Mouse (Mus musculus) kidney, adult 2 months (tissue): ENCODE measurements around the gene Postn. TPM values are rescaled to one million over a fixed set of nuclear protein-coding genes. Genes with fewer than 3 reads are reported as not detected.

Experiments used
- DNase-seq: peaks from one replicate; pipeline ENCODE4 v3.0.0; 2021
- H3K27ac ChIP-seq: fragments of 200-500 bp; 2 replicates; pipeline ENCODE4 v1.5.1; 2012; ENCODE audit warnings: low read depth, low read length, control low read depth, inconsistent platforms; ENCODE audit not compliant: insufficient read depth
- H3K27me3 ChIP-seq: fragments of 200-500 bp; replicated peaks from 2 replicates; pipeline ENCODE4 v1.6.1; 2012; ENCODE audit warnings: mild to moderate bottlenecking, moderate library complexity, low read length, inconsistent platforms; ENCODE audit not compliant: control insufficient read depth, insufficient read depth
- H3K36me3 ChIP-seq: fragments of 200-500 bp; 2 replicates; pipeline ENCODE4 v1.6.1; 2012; ENCODE audit warnings: mild to moderate bottlenecking, moderate library complexity, low read length, inconsistent platforms; ENCODE audit not compliant: control insufficient read depth, insufficient read depth
- H3K4me1 ChIP-seq: fragments of 200-500 bp; 2 replicates; pipeline ENCODE4 v1.6.1; 2011; ENCODE audit warnings: low read length; ENCODE audit not compliant: control insufficient read depth, insufficient read depth
- H3K4me3 ChIP-seq: fragments of 200-500 bp; 2 replicates; pipeline ENCODE4 v1.5.1; 2011; ENCODE audit warnings: mild to moderate bottlenecking, low read depth, low read length, control low read depth; ENCODE audit not compliant: insufficient read depth
- CTCF ChIP-seq: fragments of 200-500 bp; conservative IDR thresholded peaks from 2 replicates; pipeline ENCODE4 v1.5.1; 2011; ENCODE audit warnings: low read depth, mild to moderate bottlenecking, control low read depth, low read length, moderate library complexity, mixed read lengths; ENCODE audit not compliant: insufficient read depth, insufficient read length
- POLR2A ChIP-seq: fragments of 200-500 bp; IDR thresholded peaks from one replicate; pipeline ENCODE4 v1.6.1; 2011; ENCODE audit warnings: low read depth, low read length, control low read depth
- WGBS: fragments of 180-500 bp; shearing (Covaris S2); methylation state at CpG from one replicate; pipeline ENCODE4 v1.1.7; 2018; 5-methylcytosine and 5-hydroxymethylcytosine counted together
- polyA plus RNA-seq: library from polyadenylated mRNA; depleted of rRNA; stranded (reverse); fragments of >200 nt; gene quantifications from 2 replicates; pipeline ENCODE4 v1.2.3, GENCODE M21; 2012; rRNA removed

The Postn gene
- polyA plus RNA-seq: 3.5 and 5.1 TPM in 2 replicates

- Histone ChIP-seq H3K27me3 (no peaks in the 10 kb centered on the region; the same call in 1 of the 2 replicates), H3K36me3 (no peaks in the 10 kb centered on the region), H3K4me1 (no peaks in the 10 kb centered on the region), H3K27ac (no peak within 1 kb of the TSS), H3K4me3 (no peak within 1 kb of the TSS)
- WGBS: 58% methylated on average over 6 of the region's 6 CpGs
- no peak for TF ChIP-seq POLR2A
- TF ChIP-seq CTCF: no peak
- DNase-seq: no peak
These were observed at the start of gene Postn for GRCm38 (mm10) chr3:54360897-54361296. Gene Postn, plus strand, starts transcription at chr3:54361109.

GRCm38 (mm10) chr3:54314055-54314454 is 46.9 kb upstream of the Postn start:
- H3K27me3 ChIP-seq: no peaks in the 10 kb centered on the region
- WGBS: 67% methylated on average over 2 of the region's 2 CpGs
- no peak for TF ChIP-seq CTCF
- no peak for TF ChIP-seq POLR2A
- no peak for DNase-seq
- H3K4me3 ChIP-seq: no peak overlapping the region
- no peak overlapping the region for H3K27ac ChIP-seq
- no peaks in the 10 kb centered on the region for H3K4me1 ChIP-seq
- no peaks in the 10 kb centered on the region for H3K36me3 ChIP-seq

GRCm38 (mm10) chr3:54352891-54353652 is 7.8 kb upstream of the Postn start:
- H3K4me1 ChIP-seq: no peaks in the 10 kb centered on the region
- TF ChIP-seq POLR2A (no peak), CTCF (peak; percentile 87)
- H3K27me3 ChIP-seq: no peaks in the 10 kb centered on the region
- DNase-seq: peak; percentile 63
- H3K27ac ChIP-seq: no peak overlapping the region
- WGBS: 28% methylated on average over 9 of the region's 9 CpGs
- no peaks in the 10 kb centered on the region for H3K36me3 ChIP-seq
- no peak overlapping the region for H3K4me3 ChIP-seq

- Histone ChIP-seq H3K27ac (no peak overlapping the region), H3K4me1 (no peaks in the 10 kb centered on the region), H3K36me3 (no peaks in the 10 kb centered on the region), H3K4me3 (no peak overlapping the region), H3K27me3 (no peaks in the 10 kb centered on the region; the same call in 1 of the 2 replicates)
- DNase-seq: no peak
- WGBS: 60% methylated on average over 3 of the region's 3 CpGs
- no peak for TF ChIP-seq CTCF
- TF ChIP-seq POLR2A: no peak
These were observed 3.3 kb upstream of the Postn start for GRCm38 (mm10) chr3:54357561-54357960.

GRCm38 (mm10) chr3:54358463-54359189 is 2.3 kb upstream of the Postn start:
- 13% methylated on average over 15 of the region's 15 CpGs for WGBS
- no peak overlapping the region for H3K4me3 ChIP-seq
- no peak overlapping the region for H3K27ac ChIP-seq
- no peaks in the 10 kb centered on the region; the same call in 1 of the 2 replicates for H3K27me3 ChIP-seq
- no peaks in the 10 kb centered on the region for H3K4me1 ChIP-seq
- TF ChIP-seq CTCF (no peak), POLR2A (no peak)
- no peaks in the 10 kb centered on the region for H3K36me3 ChIP-seq
- peak; percentile 24 for DNase-seq

- TF ChIP-seq POLR2A (no peak), CTCF (no peak)
- Histone ChIP-seq H3K36me3 (no peaks in the 10 kb centered on the region), H3K4me1 (no peaks in the 10 kb centered on the region), H3K27me3 (no peaks in the 10 kb centered on the region; the same call in 1 of the 2 replicates), H3K27ac (no peak overlapping the region), H3K4me3 (no peak overlapping the region)
- no peak for DNase-seq
These were observed 747 bp downstream of the Postn start for GRCm38 (mm10) chr3:54361656-54362055.

GRCm38 (mm10) chr3:54371015-54371414 is 10.1 kb downstream of the Postn start:
- Histone ChIP-seq H3K4me3 (no peak overlapping the region), H3K27me3 (no peaks in the 10 kb centered on the region), H3K4me1 (no peaks in the 10 kb centered on the region), H3K27ac (no peak overlapping the region), H3K36me3 (no peaks in the 10 kb centered on the region)
- 87% methylated on average over 1 of the region's 1 CpGs for WGBS
- DNase-seq: no peak
- no peak for TF ChIP-seq POLR2A
- no peak for TF ChIP-seq CTCF
